Mouse (Mus musculus): ENCODE results near the gene Zfp14.
A peak's percentile ranks its signal among the peaks of the same experiment; 100 is the strongest.

Gene Zfp14

DNA sequence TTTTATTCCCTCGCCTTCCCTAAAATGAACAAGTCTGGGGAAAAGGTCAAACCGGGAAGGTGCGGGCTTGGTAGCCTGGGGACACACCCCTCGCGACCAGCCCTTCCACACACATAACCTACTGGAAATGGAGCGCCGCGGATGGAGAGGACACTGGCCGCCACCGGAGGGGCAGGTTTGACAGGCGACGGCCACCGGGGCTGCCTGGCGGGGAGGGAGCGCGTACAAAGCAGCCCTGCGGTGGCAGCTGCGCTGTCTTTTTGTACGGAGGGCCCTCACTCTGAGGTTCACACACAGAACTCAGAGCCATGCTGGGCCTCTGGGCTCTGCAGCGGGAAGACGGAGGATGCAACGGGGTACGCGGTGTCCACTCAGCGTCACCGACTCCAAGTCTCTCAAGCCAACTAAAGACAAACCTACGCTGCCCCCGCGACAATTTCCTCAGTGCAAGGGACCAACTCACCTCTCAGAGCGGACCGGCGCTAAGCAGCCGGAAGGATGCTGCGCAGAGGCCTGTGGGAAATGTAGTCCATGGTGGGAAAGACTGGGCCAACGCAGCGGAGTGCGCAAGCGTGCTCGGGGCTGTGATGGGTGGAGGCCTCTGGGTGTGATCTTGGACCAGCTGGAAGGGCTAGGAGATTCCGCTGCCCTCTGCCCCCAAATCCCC, at the start of gene Zfp14:
Zfp14 (minus strand) TSS at position 499 of the 667 bp plus-strand sequence.
- peak; percentile 75 for DNase-seq (ENCODE audit: low spot score)

DNA sequence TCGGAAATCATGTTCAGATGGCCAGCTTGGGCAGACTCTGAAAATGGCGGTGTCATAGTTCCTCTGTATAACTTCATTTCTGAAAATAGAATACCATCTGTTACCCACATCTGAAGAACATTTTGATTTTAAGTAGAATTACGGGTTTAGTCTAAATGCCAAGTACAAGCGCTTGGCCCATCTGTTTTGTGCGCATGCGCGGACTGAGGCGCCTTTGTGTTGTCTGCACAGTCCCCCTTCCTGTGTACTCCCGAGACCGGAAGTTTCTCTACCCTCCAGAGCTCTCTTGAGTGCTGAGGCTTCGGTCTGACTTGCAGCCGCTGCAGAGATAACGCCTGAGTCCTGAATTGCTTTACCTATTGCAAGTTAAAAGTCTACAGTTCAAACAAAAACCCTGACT, 48.1 kb upstream of the Zfp14 start:
- DNase-seq (ENCODE audit: low spot score) = no peak

DNA sequence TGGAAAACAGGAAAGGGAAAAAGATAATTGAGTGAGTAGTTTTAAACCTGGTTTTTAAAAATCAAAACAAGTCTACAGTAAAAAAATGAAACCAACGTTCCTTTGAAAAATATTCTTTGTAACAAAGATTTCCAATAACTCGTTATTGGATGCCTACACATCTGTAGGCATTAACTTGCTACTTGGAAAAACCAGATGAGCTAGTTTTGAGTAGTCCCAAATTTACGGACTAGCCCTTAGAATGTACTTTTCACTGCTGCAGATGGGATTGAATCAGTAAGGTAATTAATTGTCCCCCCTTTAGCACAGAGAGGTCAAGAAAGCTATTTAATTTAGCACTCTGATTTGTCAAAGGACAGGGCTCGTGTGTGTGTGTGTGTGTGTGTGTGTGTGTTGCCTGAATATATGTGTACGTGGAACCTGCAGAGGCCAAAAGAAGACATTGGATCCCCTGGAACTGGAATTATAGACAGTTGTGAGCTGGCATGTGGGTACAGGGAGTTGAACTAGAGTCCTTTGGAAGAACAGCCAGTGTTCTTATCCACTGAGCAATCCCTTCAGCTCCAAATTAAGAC, 44.5 kb upstream of the Zfp14 start:
- DNase-seq (ENCODE audit: low spot score) = no peak

DNA sequence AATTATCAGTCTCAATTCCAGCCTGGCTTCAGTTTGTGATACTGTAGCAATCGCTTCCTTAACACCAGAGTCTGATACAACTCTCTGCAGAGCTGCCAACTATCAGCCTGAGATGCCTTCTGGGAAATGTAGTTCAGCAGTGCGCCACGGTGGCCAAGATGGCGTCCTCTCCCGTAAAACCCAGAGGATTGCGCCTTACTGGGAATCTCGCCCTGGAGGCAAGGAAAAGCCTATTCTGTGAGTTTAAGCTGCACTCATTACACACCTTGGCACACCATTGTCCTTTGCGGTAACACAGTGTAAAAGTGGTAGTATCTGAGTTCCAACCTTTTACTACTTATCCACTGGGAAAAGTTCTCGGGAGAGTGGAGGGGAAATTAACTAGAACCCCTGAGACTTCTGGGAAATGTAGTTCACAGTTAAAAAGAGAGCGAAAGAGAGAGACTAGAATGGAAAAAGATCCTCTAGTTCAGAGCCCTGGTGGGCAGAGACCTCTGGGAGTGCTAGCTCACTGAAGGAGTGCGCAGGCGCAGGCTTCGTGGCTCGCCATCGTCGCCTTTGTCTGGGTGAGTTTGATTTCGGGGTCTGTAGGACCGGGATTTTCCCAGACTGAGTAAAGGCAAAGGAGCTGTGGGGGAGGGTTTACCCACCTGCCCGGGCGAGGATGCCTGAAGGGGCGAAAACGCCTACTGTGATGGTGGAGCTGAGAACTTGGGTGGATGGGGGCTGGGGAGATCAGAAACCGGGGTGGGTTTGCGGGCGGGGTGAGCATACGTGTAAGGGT, 43.7 kb upstream of the Zfp14 start, which contains the start of gene Zfp260:
Zfp260 (plus strand) TSS at position 132 of the 784 bp plus-strand sequence.
- DNase-seq (ENCODE audit: low spot score) = peak; percentile 79

DNA sequence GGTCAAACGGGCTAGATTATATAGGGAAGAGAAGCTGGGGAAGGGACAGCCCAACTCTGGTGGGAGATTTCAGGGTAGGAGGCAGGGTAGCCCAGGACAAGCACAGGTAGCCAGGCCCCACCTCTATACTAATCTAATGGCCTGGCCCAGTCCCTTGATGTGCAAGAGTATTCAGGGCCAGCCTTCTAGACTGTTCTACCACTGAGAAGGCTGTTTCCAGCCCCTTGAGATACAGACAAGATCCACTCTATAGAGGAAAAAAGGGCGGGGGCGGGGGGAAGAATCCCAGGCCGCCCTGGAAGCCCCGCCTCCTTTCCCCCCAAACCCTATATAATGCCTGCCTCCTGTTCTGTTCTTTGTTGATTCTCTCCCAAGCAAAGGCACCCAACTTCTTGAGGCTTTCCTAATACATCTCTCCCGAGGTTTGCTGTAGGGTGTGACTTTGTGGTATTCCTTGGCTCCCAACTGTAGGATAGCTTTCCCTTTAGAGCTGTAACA, 42.8 kb upstream of the Zfp14 start:
- DNase-seq (ENCODE audit: low spot score) = no peak

DNA sequence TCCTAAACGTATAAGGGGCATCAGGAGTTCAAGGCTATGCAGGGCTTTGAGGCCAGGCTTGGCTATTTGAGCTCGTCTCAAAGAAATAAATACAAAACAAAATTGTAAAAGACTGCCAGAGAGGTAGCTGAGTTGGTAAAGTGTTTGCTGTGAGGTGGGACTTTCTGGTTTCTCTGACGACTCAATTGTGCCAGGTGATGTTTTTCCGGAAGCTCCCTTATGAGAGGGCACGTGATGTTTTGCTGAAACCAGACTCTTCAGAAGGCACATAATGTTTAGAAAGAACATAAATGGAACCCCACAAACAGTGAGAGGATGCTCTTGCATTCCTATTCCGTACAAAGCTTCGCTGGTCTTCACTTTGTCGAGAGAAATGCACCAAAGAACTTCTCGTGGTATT, 41.5 kb upstream of the Zfp14 start:
- no peak for DNase-seq (ENCODE audit: low spot score)

DNA sequence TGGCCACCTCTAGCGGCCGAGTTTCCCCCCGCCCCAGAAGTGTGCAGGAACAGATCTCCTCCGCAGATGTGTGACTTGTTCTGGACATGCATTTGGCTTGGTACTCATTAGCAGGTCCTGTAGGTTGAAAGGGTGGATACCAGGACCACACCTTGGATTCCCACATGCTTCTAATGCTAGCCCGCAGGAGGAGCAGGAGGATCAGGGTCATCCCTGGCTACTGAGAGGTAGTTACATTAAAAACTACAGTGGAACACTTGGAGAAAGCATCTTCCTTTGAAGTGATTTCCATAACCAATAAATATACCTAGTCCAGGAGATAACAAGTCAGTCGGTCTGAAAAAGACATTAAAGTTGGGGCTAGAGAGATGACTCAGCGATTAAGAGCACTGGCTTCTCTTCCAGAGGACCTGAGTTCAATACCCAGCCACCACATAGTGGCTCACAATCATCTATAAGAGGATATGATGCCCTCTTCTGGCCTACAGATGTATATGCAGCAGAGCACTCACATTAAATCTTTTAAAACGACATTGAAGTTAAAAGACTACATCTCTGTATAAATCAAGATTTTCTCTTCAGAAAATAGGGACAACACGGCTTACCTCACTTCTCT, 39.9 kb upstream of the Zfp14 start:
- peak; percentile 30 for DNase-seq (ENCODE audit: low spot score)

DNA sequence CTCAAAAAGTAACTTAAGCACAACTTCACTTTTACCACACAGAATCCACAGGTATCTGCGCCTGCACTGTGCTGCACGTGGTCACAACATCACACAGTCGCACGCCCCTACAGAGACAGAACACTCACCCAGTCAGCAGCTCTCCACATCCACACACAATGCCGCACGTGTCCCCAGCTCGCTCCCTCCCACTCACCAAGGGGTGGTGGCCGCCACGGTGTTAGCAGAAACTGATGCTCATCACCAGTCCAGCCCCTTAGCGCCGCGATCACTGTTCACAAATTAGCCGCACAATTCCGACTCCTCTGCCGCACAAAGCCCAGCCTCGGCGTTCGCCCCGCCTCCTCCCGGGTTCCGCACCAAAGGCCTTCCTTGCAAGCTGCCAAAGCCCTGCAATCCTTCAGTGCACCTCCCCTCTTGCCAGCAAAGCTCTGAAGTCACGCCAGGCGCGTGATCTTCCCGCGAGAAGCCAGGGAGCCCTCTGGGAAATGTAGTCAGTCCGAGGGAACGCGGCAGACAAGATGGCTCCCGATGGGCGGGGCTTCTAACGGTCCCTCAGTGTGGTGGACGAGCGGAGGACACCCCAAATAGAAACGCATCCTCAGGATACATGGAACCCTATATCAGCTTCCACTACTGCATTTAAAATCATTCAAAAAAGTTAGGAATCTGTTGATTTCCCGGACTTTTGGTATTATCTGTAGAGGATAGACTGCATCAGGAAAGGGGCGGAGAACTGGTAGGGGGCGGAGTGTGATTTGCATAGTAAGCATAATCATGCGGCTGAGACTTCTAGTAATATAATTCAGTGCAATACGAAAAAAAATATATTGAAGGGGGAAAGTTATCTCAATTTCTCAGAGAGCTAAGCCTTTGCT, 39.2 kb upstream of the Zfp14 start, which contains the start of the genes Gm26920 and Zfp566:
Gm26920 (minus strand) TSS at position 319 of the 878 bp plus-strand sequence.
Zfp566 (minus strand) TSS at position 436 of the 878 bp plus-strand sequence.
- peak; percentile 95 for DNase-seq (ENCODE audit: low spot score)

DNA sequence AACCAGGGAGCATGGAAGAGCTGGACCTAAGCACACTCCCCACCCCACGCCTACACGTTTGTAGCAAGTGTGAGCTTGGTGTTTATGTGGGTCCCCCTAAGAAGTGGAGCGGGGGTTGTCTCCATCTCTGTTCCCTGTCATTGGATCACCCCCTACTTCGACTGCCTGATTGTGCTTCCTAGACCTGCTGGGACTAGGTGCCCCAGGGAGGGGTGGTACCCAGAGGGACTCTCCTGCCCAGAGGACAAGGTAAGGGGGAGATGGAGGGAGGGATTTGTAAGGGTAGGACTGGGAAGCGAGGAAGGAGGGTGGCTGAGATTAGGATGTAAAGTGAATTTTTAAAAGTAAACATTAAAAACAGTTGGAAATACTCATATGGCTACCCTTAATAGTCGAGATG, 38.2 kb upstream of the Zfp14 start:
- DNase-seq (ENCODE audit: low spot score) = no peak

DNA sequence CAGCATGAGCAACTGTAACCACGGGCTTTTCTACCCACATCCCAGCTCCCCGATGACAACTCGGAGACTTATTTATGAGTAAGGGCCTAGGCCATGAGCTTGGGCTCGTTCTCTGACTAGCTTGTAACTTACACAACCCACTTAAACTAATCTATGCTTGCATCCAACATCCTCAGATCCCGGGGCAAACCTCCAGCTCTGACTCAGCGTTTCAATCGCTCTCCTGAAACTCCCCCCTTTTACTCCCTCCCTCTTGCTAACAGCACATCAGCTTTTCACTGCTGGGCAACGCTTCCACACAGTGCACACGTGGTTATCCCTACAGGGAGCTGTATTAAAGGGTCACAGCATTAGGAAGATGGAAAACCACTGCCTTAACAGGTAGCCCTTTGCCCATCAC, 35.3 kb upstream of the Zfp14 start:
- no peak for DNase-seq (ENCODE audit: low spot score)

DNA sequence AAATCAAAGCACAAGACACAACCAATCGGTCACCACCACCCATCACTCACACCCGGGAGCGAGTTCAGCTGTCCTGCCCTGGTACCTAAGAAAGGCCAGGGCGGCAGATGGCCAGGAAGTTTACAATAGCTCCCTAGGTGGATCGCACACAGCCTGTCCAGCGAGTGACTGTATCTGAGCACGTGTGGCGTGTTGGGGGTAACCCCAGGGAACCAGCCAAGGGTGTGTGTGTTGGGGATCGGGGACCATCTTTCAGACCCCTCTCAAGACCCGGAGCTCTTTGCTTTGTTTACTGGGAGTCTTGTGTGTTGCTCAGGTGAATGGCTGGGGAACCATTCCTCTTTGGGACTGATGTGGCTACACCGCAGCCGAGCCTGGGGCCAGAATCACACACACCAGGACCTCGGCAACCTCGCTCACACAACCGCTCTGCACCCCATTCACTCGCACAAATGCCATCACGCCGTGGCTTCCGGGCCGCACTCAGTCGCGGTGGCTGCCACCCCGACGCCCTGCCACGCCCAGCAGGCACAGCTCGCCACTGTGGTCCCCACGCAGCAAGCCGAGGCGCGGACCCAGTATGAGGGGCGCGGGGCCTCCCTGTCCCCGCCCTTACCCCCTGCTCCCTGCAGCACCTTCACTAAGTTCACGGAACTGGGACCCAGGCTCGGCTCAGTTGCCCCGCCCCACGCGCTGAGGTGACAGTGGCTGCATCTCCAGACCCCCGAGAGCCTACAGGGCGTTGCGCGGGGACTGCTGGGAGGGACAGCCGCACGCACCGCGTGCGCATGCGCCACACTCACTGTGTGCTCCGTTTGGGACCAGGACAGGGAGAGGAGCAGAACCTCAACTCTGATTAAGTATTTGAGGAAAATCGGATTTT, 21.2 kb upstream of the Zfp14 start, which contains the start of gene Zfp82:
Zfp82 (minus strand) TSS at position 755 of the 883 bp plus-strand sequence.
- DNase-seq (ENCODE audit: low spot score) = peak; percentile 79

DNA sequence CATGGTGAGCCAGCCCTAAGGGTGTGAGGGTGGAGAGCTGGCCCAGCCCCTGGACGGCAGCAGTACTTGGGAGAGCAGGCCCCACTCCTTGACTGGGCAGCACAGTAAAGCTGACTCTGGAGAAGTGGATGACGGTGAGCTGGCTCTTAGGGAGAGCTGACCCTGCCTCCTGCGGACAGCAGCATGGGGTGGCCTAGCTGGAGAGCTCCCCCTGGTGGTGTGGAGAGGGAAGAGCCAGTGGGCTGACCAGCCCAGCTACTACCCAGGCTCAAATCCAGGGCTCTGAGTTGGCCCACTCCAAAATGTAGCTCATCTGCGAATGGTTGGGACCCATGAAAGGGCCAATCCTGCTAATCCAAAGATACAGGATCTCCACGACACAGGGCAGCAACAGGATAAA, 13.4 kb upstream of the Zfp14 start:
- DNase-seq (ENCODE audit: low spot score) = no peak

DNA sequence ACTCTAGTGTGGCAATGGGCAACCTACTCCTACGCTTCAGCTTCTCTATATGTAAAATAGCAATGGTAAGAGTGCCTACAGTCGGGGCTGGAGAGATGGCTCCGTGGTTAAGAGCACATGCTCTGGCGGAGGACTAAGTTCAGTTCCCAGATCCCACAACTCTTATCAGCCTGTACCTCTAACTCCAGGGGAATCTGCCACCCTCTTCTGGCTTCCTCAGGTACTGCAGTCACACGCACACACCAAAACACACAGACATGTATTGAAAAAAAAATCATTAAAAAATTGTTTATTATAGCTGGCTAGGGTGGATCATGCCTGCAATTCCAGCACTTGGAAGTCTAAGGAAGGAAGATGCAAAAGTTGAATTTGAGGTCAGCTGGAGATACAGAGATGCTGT, 11.3 kb upstream of the Zfp14 start:
- peak; percentile 22 for DNase-seq (ENCODE audit: low spot score)

DNA sequence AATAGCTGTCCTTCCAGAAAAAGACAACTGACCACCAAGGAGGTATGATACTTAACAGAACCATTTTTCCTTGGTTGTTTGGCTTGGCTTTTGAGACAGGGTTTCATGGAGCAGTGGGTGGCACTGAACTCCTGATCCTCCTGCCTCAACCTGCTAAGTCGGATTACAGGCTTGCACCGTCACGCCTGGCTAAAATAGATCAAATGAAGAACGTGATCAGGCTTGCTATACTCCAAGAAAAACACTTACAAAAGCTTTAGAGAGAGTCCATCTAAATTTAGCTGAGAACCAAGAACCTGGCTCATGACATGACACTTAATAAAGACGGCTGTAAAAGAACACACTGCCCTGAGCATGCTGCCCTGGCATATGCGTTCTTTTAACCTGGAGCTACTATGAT, 9.2 kb upstream of the Zfp14 start:
- no peak for DNase-seq (ENCODE audit: low spot score)

DNA sequence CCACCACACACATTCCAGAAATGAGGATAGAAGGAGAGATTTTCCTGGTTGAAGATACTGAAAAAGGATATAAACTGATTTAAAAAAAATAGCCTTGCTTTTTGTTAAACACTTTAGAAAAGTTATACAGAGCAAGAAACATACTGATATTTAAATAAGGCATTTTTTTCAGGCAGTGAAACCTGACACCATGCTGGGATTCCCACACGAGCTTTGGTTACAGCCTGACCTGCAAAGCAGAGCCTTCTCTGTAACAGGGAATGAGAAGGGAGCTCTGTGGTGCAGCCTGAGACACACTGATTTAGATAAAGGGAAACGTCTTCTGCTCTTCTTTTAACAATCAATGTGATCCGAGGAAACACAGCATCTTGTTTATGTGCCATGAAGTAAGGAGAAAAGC, 2.4 kb upstream of the Zfp14 start:
- DNase-seq (ENCODE audit: low spot score) = no peak

DNA sequence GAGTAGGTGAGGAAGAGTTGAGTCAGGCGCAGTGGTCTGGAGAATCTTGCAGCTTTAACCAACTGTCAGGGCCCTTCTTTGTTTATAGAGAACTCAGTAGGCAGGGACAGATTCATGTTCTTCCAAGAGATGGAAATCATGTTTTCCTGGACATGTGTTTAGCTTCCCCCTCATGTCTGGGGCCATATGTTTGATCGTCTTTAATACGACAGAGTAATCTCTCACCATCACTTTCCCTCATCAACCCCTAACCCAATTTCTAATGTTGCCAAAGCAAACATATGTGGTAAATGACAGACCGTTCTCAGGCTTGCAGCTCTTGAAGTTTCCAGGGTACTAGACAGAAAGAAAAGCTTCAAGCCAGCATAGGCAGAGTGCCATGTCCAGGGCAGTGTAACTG, 3.1 kb downstream of the Zfp14 start:
- DNase-seq (ENCODE audit: low spot score) = no peak

DNA sequence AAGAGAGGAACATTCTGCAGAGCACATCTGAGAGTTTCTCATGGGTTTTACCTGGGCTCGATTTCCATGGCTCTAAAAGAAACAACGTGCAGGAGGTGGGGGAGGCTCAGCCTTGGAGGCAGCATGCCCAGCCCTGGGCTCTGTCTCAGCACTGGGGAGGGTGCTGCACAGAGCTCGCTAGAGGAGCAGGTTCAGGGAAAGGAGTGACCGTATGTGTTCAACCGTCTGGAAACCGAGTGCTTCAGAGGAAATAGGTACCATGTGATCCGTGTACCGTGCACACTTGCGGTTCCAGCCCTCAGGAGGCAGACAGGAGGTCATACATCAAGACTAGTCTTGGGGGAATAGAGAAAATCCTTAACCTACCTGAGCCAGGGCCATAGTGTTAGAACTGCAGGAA, 6.8 kb downstream of the Zfp14 start:
- DNase-seq (ENCODE audit: low spot score) = no peak

DNA sequence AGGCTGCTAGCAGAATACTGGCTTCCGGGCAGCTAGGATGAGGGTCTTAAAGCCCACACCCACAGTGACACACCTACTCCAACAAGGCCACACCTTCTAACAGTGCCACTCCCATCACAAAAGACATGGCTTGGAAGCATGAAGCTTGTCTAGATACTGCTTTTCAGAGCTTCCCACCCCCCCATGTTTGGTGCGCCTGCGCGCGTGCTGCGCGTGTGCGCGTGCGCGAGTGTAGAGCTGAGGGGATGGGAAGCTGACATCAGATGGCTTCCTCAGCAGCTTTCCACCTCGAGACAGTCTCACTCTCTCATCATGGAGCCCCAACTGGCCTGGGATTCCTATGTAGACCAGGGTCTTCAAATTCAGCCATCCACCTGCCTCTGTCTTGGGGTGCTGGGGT, 16.8 kb downstream of the Zfp14 start:
- no peak for DNase-seq (ENCODE audit: low spot score)

DNA sequence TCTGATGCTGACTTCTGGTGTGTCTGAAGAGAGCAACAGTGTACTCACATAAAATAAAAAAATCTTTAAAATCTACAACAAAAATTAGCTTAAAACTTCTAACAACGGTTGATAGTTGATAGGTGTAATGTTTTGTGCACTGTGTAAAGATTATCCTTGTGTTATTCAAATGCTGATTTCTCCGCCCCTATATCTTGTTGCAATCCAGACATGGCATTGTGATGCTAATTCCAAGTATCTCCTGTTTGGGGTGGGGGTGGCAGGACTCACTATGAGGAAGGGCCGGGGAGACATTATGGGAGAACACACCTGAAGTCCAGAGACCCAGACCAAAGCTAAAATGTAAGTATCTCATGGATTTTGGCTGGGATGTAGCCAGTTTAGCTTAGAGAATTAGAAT, 19.8 kb downstream of the Zfp14 start:
- DNase-seq (ENCODE audit: low spot score) = no peak

DNA sequence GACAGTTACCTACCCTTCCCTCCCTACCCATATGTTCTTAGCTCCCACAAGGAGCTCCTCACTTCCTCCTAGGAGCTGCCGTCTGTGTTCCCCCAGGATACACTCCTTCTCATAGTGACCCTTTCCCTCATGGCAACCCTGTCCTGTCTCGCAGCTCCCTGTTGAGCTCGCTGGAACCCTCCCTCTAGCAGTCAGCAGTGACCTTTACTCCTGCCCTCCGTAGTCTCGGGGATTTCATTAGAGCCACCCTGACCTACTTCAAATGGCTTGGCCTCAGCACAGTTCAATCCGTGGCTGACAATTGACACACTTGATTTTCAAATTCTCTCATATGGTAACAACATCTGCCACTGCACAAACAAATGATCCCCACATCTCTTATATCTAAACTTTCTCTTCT, 20.5 kb downstream of the Zfp14 start:
- DNase-seq (ENCODE audit: low spot score) = no peak
